Mouse (Mus musculus): ENCODE measurements around the gene Tmem165. TPM values are rescaled to one million over a fixed set of nuclear protein-coding genes. Genes with fewer than 3 reads are reported as not detected.

The Tmem165 gene
- polyA plus RNA-seq, 1 experiment from 2014 or later: 58.2 TPM

DNA sequence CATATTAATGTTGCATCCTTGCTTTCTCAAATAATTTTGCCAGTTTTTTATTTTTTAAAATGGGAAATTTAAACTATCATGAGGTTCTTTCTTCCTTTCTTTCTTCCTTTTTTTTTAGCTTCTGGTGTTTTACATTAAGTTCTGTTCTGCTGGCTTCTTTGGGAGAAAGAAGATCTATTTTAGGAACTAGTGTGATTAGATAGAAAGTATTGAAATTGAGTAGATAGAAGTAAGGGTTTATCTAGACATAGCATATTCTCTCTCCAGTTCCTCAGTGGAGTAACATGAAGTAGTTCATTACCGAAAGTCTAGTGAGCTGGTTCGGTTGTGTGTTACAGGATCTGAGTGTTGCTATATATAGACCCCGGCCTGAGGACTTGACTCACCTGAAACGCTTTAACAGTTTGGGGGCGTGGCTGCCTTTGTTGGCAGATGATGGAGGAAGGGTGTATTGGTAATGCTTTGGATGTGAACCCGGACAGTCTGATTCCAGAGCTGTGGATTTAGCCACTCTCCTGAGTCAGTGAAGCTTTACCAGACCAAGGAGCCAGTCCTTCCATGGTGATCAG, 10.8 kb downstream of the Tmem165 start:
- Histone ChIP-seq H3K36me3 (ENCODE audit: control insufficient read depth, insufficient read depth, low read length) (0 out of 2 replicates have a peak, but pooled peaks cover 3% of the 10 kb centered on the region), H3K27me3 (ENCODE audit: control insufficient read depth, insufficient read depth, low read length) (no peaks in the 10 kb centered on the region), H3K4me3 (replicated peaks; ENCODE audit: low read depth, low read length) (no peak overlapping the region), H3K9ac (replicated peaks; ENCODE audit: low read length) (no peak overlapping the region), H3K4me1 (ENCODE audit: control insufficient read depth, insufficient read depth, low read length) (no peaks in the 10 kb centered on the region), H3K4me2 (ENCODE audit: low read length) (no peak overlapping the region), H3K27ac (replicated peaks; ENCODE audit: low read depth, low read length) (no peak overlapping the region), H3K9me3 (ENCODE audit: control insufficient read depth, low read length) (no peaks in the 10 kb centered on the region)
- ATAC-seq (ENCODE audit: low FRiP score, low TSS enrichment) (no peak), DNase-seq (no peak)
- WGBS: 94% methylated on average over 6 of the region's 6 CpGs

DNA sequence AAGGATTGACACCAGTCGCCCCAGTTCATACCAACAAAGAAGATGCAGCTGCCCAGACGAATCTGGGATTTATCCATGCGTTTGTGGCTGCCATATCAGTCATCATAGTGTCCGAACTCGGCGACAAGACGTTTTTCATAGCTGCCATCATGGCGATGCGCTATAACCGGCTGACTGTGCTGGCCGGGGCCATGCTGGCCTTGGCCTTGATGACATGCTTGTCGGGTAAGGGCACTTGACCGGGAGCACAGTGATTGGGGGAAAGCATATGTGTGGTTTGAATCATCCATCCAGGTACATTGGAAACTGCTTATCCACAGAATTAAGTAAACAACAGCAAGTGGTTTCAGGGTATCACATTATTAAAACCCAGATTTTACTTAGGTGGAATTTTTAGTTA, 15.7 kb downstream of the Tmem165 start:
- H3K9ac ChIP-seq (replicated peaks; ENCODE audit: low read length): no peak overlapping the region
- ATAC-seq (ENCODE audit: low FRiP score, low TSS enrichment) (no peak), DNase-seq (no peak)
- 95% methylated on average over 13 of the region's 13 CpGs for WGBS
- H3K4me1 ChIP-seq (ENCODE audit: control insufficient read depth, insufficient read depth, low read length): no peaks in the 10 kb centered on the region
- no peaks in the 10 kb centered on the region for H3K9me3 ChIP-seq (ENCODE audit: control insufficient read depth, low read length)
- H3K27me3 ChIP-seq (ENCODE audit: control insufficient read depth, insufficient read depth, low read length): no peaks in the 10 kb centered on the region
- H3K4me2 ChIP-seq (ENCODE audit: low read length): no peak overlapping the region
- peaks cover 26% of the 10 kb centered on the region for H3K36me3 ChIP-seq (ENCODE audit: control insufficient read depth, insufficient read depth, low read length)
- H3K27ac ChIP-seq (replicated peaks; ENCODE audit: low read depth, low read length): no peak overlapping the region
- no peak overlapping the region for H3K4me3 ChIP-seq (replicated peaks; ENCODE audit: low read depth, low read length)

DNA sequence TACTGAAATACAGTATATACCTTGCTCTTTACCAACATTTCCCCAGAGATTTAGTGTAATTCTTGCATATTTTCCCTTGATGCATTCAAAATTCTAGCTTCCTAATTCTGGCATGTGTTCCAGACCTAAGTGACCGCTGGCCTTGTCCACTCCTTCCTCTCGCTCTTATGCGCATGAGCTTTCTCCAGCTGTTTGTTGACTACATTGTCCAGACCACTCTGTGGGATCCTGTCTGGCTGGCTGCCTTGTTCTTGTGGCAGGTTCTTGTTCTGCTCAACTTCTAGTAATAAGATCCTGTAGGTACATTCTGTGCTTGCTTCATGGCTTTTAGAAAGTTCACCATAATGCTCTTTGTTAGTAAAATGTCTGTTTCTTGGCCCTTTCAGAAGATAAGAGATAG, 19.5 kb downstream of the Tmem165 start:
- Histone ChIP-seq H3K9ac (replicated peaks; ENCODE audit: low read length) (no peak overlapping the region), H3K4me1 (ENCODE audit: control insufficient read depth, insufficient read depth, low read length) (no peaks in the 10 kb centered on the region), H3K36me3 (ENCODE audit: control insufficient read depth, insufficient read depth, low read length) (peaks cover 61% of the 10 kb centered on the region), H3K4me3 (replicated peaks; ENCODE audit: low read depth, low read length) (no peak overlapping the region), H3K9me3 (ENCODE audit: control insufficient read depth, low read length) (no peaks in the 10 kb centered on the region), H3K27me3 (ENCODE audit: control insufficient read depth, insufficient read depth, low read length) (no peaks in the 10 kb centered on the region), H3K4me2 (ENCODE audit: low read length) (no peak overlapping the region), H3K27ac (replicated peaks; ENCODE audit: low read depth, low read length) (no peak overlapping the region)
- no peak for ATAC-seq (ENCODE audit: low FRiP score, low TSS enrichment)
- DNase-seq: no peak
- WGBS: 94% methylated on average over 3 of the region's 3 CpGs

DNA sequence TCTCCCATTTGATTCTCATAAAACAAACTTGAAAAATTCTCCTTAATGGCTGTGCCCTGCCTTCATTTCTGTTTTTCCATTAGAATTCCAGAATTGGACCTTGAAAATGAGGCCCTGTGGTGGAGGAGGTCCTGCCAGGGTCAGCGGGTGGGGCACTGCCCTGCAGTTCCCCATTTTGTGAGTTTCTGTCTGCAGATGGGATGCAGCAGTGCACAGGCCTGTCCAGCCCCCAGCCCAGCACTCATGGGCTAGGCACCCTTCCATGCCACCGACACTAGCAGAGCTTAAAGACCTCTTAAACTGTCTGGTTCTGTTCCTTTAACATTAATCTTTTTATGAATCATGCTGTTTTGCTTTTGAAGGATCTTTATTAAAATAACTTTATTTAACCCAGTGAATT, 22.2 kb downstream of the Tmem165 start:
- H3K4me1 ChIP-seq (ENCODE audit: control insufficient read depth, insufficient read depth, low read length): no peaks in the 10 kb centered on the region
- no peaks in the 10 kb centered on the region for H3K9me3 ChIP-seq (ENCODE audit: control insufficient read depth, low read length)
- no peak overlapping the region for H3K4me3 ChIP-seq (replicated peaks; ENCODE audit: low read depth, low read length)
- DNase-seq (no peak), ATAC-seq (ENCODE audit: low FRiP score, low TSS enrichment) (no peak)
- no peak overlapping the region for H3K9ac ChIP-seq (replicated peaks; ENCODE audit: low read length)
- H3K4me2 ChIP-seq (ENCODE audit: low read length): no peak overlapping the region
- H3K27me3 ChIP-seq (ENCODE audit: control insufficient read depth, insufficient read depth, low read length): no peaks in the 10 kb centered on the region
- H3K36me3 ChIP-seq (ENCODE audit: control insufficient read depth, insufficient read depth, low read length): peaks cover 66% of the 10 kb centered on the region
- H3K27ac ChIP-seq (replicated peaks; ENCODE audit: low read depth, low read length): no peak overlapping the region
- 96% methylated on average over 2 of the region's 2 CpGs for WGBS

DNA sequence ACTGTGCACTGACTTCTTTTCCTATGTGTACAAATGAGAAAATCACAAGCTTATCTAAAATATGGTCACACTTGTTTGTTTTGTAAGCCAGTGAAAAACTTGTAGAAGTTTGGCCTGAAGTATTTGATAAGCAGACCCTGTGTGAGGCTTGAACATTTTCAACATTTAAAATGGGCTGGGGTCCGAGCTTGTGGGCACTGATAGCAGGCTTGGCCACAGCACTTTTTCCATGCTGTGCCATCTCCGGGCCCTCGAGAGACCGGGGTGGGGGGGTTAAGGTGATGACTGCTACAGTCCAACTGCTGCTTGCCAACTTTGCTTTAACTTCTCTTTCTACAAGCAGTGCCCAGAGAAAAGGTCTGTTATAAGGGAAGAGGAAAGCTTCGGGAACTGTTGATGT, 24.4 kb downstream of the Tmem165 start:
- Histone ChIP-seq H3K4me2 (ENCODE audit: low read length) (no peak overlapping the region), H3K27me3 (ENCODE audit: control insufficient read depth, insufficient read depth, low read length) (no peaks in the 10 kb centered on the region), H3K9ac (replicated peaks; ENCODE audit: low read length) (no peak overlapping the region), H3K27ac (replicated peaks; ENCODE audit: low read depth, low read length) (no peak overlapping the region), H3K36me3 (ENCODE audit: control insufficient read depth, insufficient read depth, low read length) (peaks cover 70% of the 10 kb centered on the region), H3K4me3 (replicated peaks; ENCODE audit: low read depth, low read length) (no peak overlapping the region), H3K4me1 (ENCODE audit: control insufficient read depth, insufficient read depth, low read length) (no peaks in the 10 kb centered on the region), H3K9me3 (ENCODE audit: control insufficient read depth, low read length) (no peaks in the 10 kb centered on the region)
- DNase-seq (no peak), ATAC-seq (ENCODE audit: low FRiP score, low TSS enrichment) (no peak)
- WGBS: 94% methylated on average over 5 of the region's 5 CpGs

DNA sequence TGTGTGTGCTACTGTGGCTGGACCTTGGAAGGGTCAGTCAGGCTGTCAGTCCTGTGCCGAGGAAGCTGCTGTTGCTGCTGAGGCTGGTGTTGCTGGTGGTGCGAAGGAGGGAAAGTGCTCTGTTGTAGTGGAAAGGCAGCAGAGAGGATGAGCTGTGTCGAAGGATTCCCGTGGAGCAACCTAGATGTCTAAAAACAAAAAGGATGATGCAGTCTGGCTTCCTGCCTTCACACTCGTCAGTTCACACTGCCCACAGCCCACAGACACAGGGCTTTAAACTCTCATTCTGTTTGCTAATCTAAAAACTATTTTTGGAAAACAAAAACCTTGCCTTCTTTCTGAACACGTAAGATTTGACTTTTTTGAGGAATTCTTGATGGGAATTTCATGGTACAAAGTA, 33.0 kb downstream of the Tmem165 start:
- Histone ChIP-seq H3K4me2 (ENCODE audit: low read length) (no peak overlapping the region), H3K27ac (replicated peaks; ENCODE audit: low read depth, low read length) (no peak overlapping the region), H3K36me3 (ENCODE audit: control insufficient read depth, insufficient read depth, low read length) (peaks cover 37% of the 10 kb centered on the region), H3K9ac (replicated peaks; ENCODE audit: low read length) (no peak overlapping the region), H3K27me3 (ENCODE audit: control insufficient read depth, insufficient read depth, low read length) (no peaks in the 10 kb centered on the region), H3K4me3 (replicated peaks; ENCODE audit: low read depth, low read length) (no peak overlapping the region), H3K4me1 (ENCODE audit: control insufficient read depth, insufficient read depth, low read length) (no peaks in the 10 kb centered on the region), H3K9me3 (ENCODE audit: control insufficient read depth, low read length) (no peaks in the 10 kb centered on the region)
- 89% methylated on average over 6 of the region's 6 CpGs for WGBS
- DNase-seq: no peak
- no peak for ATAC-seq (ENCODE audit: low FRiP score, low TSS enrichment)

DNA sequence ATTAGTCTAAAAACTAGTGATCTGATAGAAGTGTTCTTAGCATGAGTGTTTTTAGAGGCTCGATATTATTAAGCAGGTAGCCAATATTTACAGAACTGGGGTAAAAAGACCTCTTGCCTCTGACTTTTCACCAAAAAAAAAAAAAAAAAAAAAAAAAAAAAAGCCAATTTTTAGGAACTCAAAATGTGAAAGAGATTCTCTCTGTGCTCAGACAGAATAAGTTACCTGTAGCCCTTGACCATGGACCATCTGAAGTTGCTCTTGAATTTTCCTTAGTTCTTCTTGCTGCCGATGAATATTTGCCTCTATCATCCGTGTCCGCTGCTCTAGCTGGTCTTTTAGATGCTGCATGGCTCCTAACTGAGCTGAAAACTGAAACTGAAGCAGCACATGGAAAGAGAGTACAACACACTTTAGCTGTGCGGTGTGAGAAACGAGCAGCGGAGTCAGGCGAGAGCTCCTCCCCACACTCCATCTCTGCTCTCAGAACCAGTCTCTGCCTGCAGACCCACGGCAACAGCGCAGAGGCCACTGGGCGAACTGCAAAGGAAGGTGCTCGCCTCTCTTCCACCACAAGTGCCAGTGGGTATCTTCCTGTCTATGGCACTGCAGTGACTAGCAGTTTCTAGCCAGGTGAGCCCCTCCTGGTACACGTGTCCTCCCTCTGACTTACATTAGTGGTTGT, 47.6 kb downstream of the Tmem165 start:
- Histone ChIP-seq H3K4me3 (replicated peaks; ENCODE audit: low read depth, low read length) (no peak overlapping the region), H3K4me1 (ENCODE audit: control insufficient read depth, insufficient read depth, low read length) (no peaks in the 10 kb centered on the region), H3K27me3 (ENCODE audit: control insufficient read depth, insufficient read depth, low read length) (no peaks in the 10 kb centered on the region), H3K27ac (replicated peaks; ENCODE audit: low read depth, low read length) (no peak overlapping the region), H3K4me2 (ENCODE audit: low read length) (no peak overlapping the region), H3K9ac (replicated peaks; ENCODE audit: low read length) (no peak overlapping the region), H3K9me3 (ENCODE audit: control insufficient read depth, low read length) (no peaks in the 10 kb centered on the region), H3K36me3 (ENCODE audit: control insufficient read depth, insufficient read depth, low read length) (peaks cover 63% of the 10 kb centered on the region)
- ATAC-seq (ENCODE audit: low FRiP score, low TSS enrichment) (no peak), DNase-seq (no peak)
- WGBS: 91% methylated on average over 13 of the region's 13 CpGs

DNA sequence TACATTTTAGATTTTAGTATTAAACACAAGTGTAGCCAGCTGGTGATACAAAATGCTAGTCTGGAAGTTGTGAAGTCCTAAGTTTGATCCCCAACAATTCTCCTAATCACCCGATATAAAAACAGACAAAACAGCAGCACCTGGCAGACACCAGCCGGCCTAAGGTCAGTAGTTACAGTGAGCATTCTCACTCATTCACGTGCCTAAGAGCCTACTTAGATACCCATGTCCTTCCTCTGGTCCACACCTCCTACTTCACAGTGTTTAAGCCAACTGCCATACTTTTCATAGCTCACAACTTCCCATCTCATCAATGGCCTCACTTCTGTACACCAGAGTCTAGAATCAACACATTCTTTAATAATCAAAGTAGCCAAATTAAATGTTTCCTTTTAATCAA, 59.6 kb downstream of the Tmem165 start:
- H3K9ac ChIP-seq (replicated peaks; ENCODE audit: low read length): no peak overlapping the region
- no peak overlapping the region for H3K27ac ChIP-seq (replicated peaks; ENCODE audit: low read depth, low read length)
- no peak for ATAC-seq (ENCODE audit: low FRiP score, low TSS enrichment)
- peaks cover 39% of the 10 kb centered on the region for H3K36me3 ChIP-seq (ENCODE audit: control insufficient read depth, insufficient read depth, low read length)
- no peak overlapping the region for H3K4me3 ChIP-seq (replicated peaks; ENCODE audit: low read depth, low read length)
- H3K27me3 ChIP-seq (ENCODE audit: control insufficient read depth, insufficient read depth, low read length): no peaks in the 10 kb centered on the region
- H3K9me3 ChIP-seq (ENCODE audit: control insufficient read depth, low read length): no peaks in the 10 kb centered on the region
- WGBS: 92% methylated on average over 3 of the region's 3 CpGs
- no peak for DNase-seq
- H3K4me1 ChIP-seq (ENCODE audit: control insufficient read depth, insufficient read depth, low read length): no peaks in the 10 kb centered on the region
- H3K4me2 ChIP-seq (ENCODE audit: low read length): no peak overlapping the region

DNA sequence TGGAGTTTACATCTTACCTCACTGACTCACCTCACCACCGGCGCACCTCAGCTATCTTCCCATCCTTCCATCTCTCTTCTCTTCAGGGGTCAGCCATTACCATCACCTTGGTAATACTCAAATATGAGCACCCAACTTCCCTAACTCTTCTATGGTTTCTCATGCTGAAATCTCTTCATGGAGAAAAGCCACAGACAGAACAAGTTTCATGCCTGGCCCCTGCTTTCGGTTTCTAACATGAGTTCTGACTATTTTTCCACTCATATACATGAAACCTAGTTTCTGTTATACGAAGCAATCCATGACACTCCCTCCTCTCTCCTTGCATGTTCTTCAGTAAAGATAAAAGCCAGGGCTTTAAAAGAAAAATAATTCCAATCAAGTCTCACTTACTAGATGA, 60.2 kb downstream of the Tmem165 start:
- Histone ChIP-seq H3K27ac (replicated peaks; ENCODE audit: low read depth, low read length) (no peak overlapping the region), H3K9ac (replicated peaks; ENCODE audit: low read length) (no peak overlapping the region), H3K27me3 (ENCODE audit: control insufficient read depth, insufficient read depth, low read length) (no peaks in the 10 kb centered on the region), H3K4me1 (ENCODE audit: control insufficient read depth, insufficient read depth, low read length) (no peaks in the 10 kb centered on the region; the same call in 1 of the 2 replicates), H3K4me2 (ENCODE audit: low read length) (no peak overlapping the region), H3K4me3 (replicated peaks; ENCODE audit: low read depth, low read length) (no peak overlapping the region), H3K36me3 (ENCODE audit: control insufficient read depth, insufficient read depth, low read length) (peaks cover 33% of the 10 kb centered on the region), H3K9me3 (ENCODE audit: control insufficient read depth, low read length) (no peaks in the 10 kb centered on the region)
- WGBS: 97% methylated on average over 4 of the region's 4 CpGs
- DNase-seq (no peak), ATAC-seq (ENCODE audit: low FRiP score, low TSS enrichment) (no peak)

All from midbrain, embryonic 14.5 days (tissue).